8 mouse cellular contexts compared by ENCODE assay signal in genomic region chr16:29579167-29579786, GRCm38 (mm10). TPM values are rescaled to one million over a fixed set of nuclear protein-coding genes. Genes with fewer than 3 reads are reported as not detected.
DNase-seq lines count a peak whose midpoint lies in the region; ATAC-seq lines count a peak whose summit lies in the region.

Opa1 (plus strand) TSS chr16:29579334.

- WGBS in heart, embryonic 13.5 days = under 1% methylated on average over 39 of the region's 39 CpGs
- WGBS in liver, embryonic 12.5 days (ENCODE audit: insufficient replicate concordance) = under 1% methylated on average over 39 of the region's 39 CpGs
- WGBS in stomach, embryonic 15.5 days = 0% methylated on average over 39 of the region's 39 CpGs

- H3K4me3 ChIP-seq in brown adipose tissue, adult 24 weeks (ENCODE audit: insufficient read depth, low read depth, low read length) = peak within 1 kb of the TSS; percentile 94
- peak within 1 kb of the TSS; percentile 99 for H3K4me3 ChIP-seq in heart, embryonic 13.5 days
- H3K4me3 ChIP-seq in liver, embryonic 12.5 days = peak within 1 kb of the TSS; percentile 79
- peak within 1 kb of the TSS; percentile 98 for H3K4me3 ChIP-seq in stomach, embryonic 15.5 days (replicated peaks)

- H3K9me3 ChIP-seq in heart, embryonic 13.5 days = no peaks in the 10 kb centered on the region
- H3K9me3 ChIP-seq in liver, embryonic 12.5 days (replicated peaks) = no peaks in the 10 kb centered on the region
- H3K9me3 ChIP-seq in stomach, embryonic 15.5 days = no peaks in the 10 kb centered on the region

- no peaks in the 10 kb centered on the region for H3K27me3 ChIP-seq in heart, embryonic 13.5 days (replicated peaks)
- no peaks in the 10 kb centered on the region for H3K27me3 ChIP-seq in liver, embryonic 12.5 days (replicated peaks)
- H3K27me3 ChIP-seq in stomach, embryonic 15.5 days (replicated peaks) = no peaks in the 10 kb centered on the region

- peak within 1 kb of the TSS; percentile 82 for H3K27ac ChIP-seq in brown adipose tissue, adult 24 weeks (replicated peaks; ENCODE audit: low read depth, low read length)
- peak within 1 kb of the TSS; percentile 48 for H3K27ac ChIP-seq in heart, embryonic 13.5 days (replicated peaks)
- H3K27ac ChIP-seq in liver, embryonic 12.5 days = peak within 1 kb of the TSS; percentile 70
- H3K27ac ChIP-seq in stomach, embryonic 15.5 days = no peak within 1 kb of the TSS

- peak within 1 kb of the TSS; percentile 93 for H3K4me2 ChIP-seq in heart, embryonic 13.5 days
- H3K4me2 ChIP-seq in liver, embryonic 12.5 days = peak within 1 kb of the TSS; percentile 83
- peak within 1 kb of the TSS; percentile 81 for H3K4me2 ChIP-seq in stomach, embryonic 15.5 days

- no peaks in the 10 kb centered on the region for H3K36me3 ChIP-seq in heart, embryonic 13.5 days
- no peaks in the 10 kb centered on the region; the same call in 1 of the 2 replicates for H3K36me3 ChIP-seq in liver, embryonic 12.5 days
- H3K36me3 ChIP-seq in stomach, embryonic 15.5 days = no peaks in the 10 kb centered on the region

- DNase-seq in CD4-positive, CD25-positive, alpha-beta regulatory T cell, adult 2 months (ENCODE audit: low read depth, low spot score) = peak; percentile 97
- peak; percentile 40 for DNase-seq in fat pad, adult 2 months (ENCODE audit: extremely low read depth, low read depth, low spot score)
- DNase-seq in kidney, postnatal 10 days = peak; percentile 96
- peak; percentile 97 for DNase-seq in natural killer cell, adult 2 months (ENCODE audit: low spot score in 2 of 2)

- ATAC-seq in heart, embryonic 13.5 days (ENCODE audit: extremely low read depth, insufficient number of reproducible peaks, low FRiP score, low TSS enrichment) = peak; percentile 94
- peak; percentile 99 for ATAC-seq in liver, embryonic 12.5 days
- peak; percentile 99 for ATAC-seq in stomach, embryonic 15.5 days (ENCODE audit: insufficient read depth, low FRiP score, low read depth)

- H3K9ac ChIP-seq in heart, embryonic 13.5 days = peak within 1 kb of the TSS; percentile 97
- H3K9ac ChIP-seq in liver, embryonic 12.5 days = peak within 1 kb of the TSS; percentile 84
- peak within 1 kb of the TSS; percentile 82 for H3K9ac ChIP-seq in stomach, embryonic 15.5 days

- H3K4me1 ChIP-seq in brown adipose tissue, adult 24 weeks (ENCODE audit: control insufficient read depth, insufficient read depth, insufficient read length, low read length) = peaks cover 4% of the 10 kb centered on the region
- peaks cover 9% of the 10 kb centered on the region for H3K4me1 ChIP-seq in heart, embryonic 13.5 days
- peaks cover 16% of the 10 kb centered on the region for H3K4me1 ChIP-seq in liver, embryonic 12.5 days
- H3K4me1 ChIP-seq in stomach, embryonic 15.5 days = peaks cover 5% of the 10 kb centered on the region

RNA-seq across cellular contexts. Expression of gene Opa1, which starts in this region (rescaled TPM):
- polyA plus RNA-seq in brown adipose tissue, adult 24 weeks (2012; ENCODE audit: insufficient read depth, insufficient read length, missing spikeins) = 115 and 143 TPM in 2 replicates
- polyA plus RNA-seq in heart, embryonic 13.5 days (2015; fragmentation: Nextera tagmentation; extraction: Ambion mirVana) = 34.4 and 34.9 TPM in 2 replicates
- 33.1 and 33.9 TPM in 2 replicates for polyA plus RNA-seq in liver, embryonic 12.5 days (2016; fragmentation: Nextera tagmentation; extraction: Ambion mirVana)
- polyA plus RNA-seq in stomach, embryonic 15.5 days (2015; fragmentation: Nextera tagmentation; extraction: Ambion mirVana) = 26.9 and 31.8 TPM in 2 replicates

Comparison
In these comparisons a context has a peak if more than half of its experiments do, and no peak if none do; other contexts are left out.
1. DNase-seq: peak in every context shown above with its lines; median percentile 97 in CD4-positive, CD25-positive, alpha-beta regulatory T cell, adult 2 months; 97 in natural killer cell, adult 2 months; 96 in kidney, postnatal 10 days; 40 in fat pad, adult 2 months.